ENCODE assay signal across 7 mouse cellular contexts in genomic region chr15:81693967-81694881, GRCm38 (mm10). TPM values are rescaled to one million over a fixed set of nuclear protein-coding genes. Genes with fewer than 3 reads are reported as not detected.
A peak's percentile ranks its signal among the peaks of the same experiment; 100 is the strongest.
DNase-seq lines count a peak whose midpoint lies in the region; ATAC-seq and TF ChIP-seq lines count a peak whose summit lies in the region.

No protein-coding gene starts in this region.

- peak; percentile 59; the same call in 1 of the 2 replicates for TF ChIP-seq CTCF in small intestine, adult 2 months (IDR thresholded peaks at IDR 0.05; ENCODE audit: extremely low read depth, insufficient read length, insufficient replicate concordance, low read depth, low read length)

- peak overlapping the region; percentile 99 for H3K4me2 ChIP-seq in intestine, embryonic 16.5 days (ENCODE audit: low read depth, low read length)
- H3K4me2 ChIP-seq in midbrain, embryonic 13.5 days (replicated peaks) = peak overlapping the region; percentile 91

- peak; percentile 89 for ATAC-seq in intestine, embryonic 16.5 days
- ATAC-seq in midbrain, embryonic 13.5 days = peak; percentile 83

- peaks cover 8% of the 10 kb centered on the region for H3K4me1 ChIP-seq in intestine, embryonic 16.5 days (ENCODE audit: control insufficient read depth, insufficient read depth, low read length)
- peaks cover 30% of the 10 kb centered on the region for H3K4me1 ChIP-seq in limb, embryonic 10.5 days
- peaks cover 24% of the 10 kb centered on the region for H3K4me1 ChIP-seq in midbrain, embryonic 13.5 days (replicated peaks)
- H3K4me1 ChIP-seq in small intestine, adult 2 months (ENCODE audit: control insufficient read depth, insufficient read depth, insufficient read length, low read length) = peaks cover 8% of the 10 kb centered on the region; the same call in 1 of the 2 replicates

- H3K4me3 ChIP-seq in intestine, embryonic 16.5 days (ENCODE audit: low read length) = peak overlapping the region; percentile 60
- peak overlapping the region; percentile 68 for H3K4me3 ChIP-seq in limb, embryonic 10.5 days
- H3K4me3 ChIP-seq in midbrain, embryonic 13.5 days (replicated peaks) = peak overlapping the region; percentile 56
- peak overlapping the region; percentile 73 for H3K4me3 ChIP-seq in small intestine, adult 2 months (ENCODE audit: low read depth, low read length)

- H3K27me3 ChIP-seq in intestine, embryonic 16.5 days (replicated peaks; ENCODE audit: control insufficient read depth, insufficient read depth, low read length) = peaks cover 24% of the 10 kb centered on the region
- peaks cover 63% of the 10 kb centered on the region for H3K27me3 ChIP-seq in limb, embryonic 10.5 days (ENCODE audit: low read depth, poor library complexity, severe bottlenecking)
- H3K27me3 ChIP-seq in midbrain, embryonic 13.5 days = peaks cover 57% of the 10 kb centered on the region
- peaks cover 17% of the 10 kb centered on the region for H3K27me3 ChIP-seq in small intestine, adult 2 months (ENCODE audit: control insufficient read depth, insufficient read depth, low read length)

- DNase-seq in adrenal gland, adult 8-10 months = peak; percentile 75
- peak; percentile 93 for DNase-seq in embryo, embryonic 11 days
- DNase-seq in gastrocnemius, postnatal 4 days (ENCODE audit: low spot score in 2 of 2) = peak; percentile 82 to 88
- DNase-seq in limb, embryonic 10.5 days (ENCODE audit: low spot score) = peak; percentile 92

- H3K9me3 ChIP-seq in intestine, embryonic 16.5 days (ENCODE audit: control insufficient read depth, low read length) = no peaks in the 10 kb centered on the region
- no peaks in the 10 kb centered on the region for H3K9me3 ChIP-seq in limb, embryonic 10.5 days (replicated peaks)
- no peaks in the 10 kb centered on the region for H3K9me3 ChIP-seq in midbrain, embryonic 13.5 days

- TF ChIP-seq POLR2A in small intestine, adult 2 months (IDR thresholded peaks at IDR 0.05; ENCODE audit: low read depth, low read length) = no peak

- WGBS in intestine, embryonic 16.5 days = under 1% methylated on average over 107 of the region's 107 CpGs
- WGBS in limb, embryonic 10.5 days = 1% methylated on average over 94 of the region's 107 CpGs
- WGBS in midbrain, embryonic 13.5 days = under 1% methylated on average over 97 of the region's 107 CpGs
- 2% methylated on average over 103 of the region's 107 CpGs for WGBS in small intestine, adult 2 months

- H3K9ac ChIP-seq in intestine, embryonic 16.5 days (ENCODE audit: low read depth, low read length) = peak overlapping the region; percentile 75
- H3K9ac ChIP-seq in midbrain, embryonic 13.5 days (replicated peaks) = peak overlapping the region; percentile 80

- H3K27ac ChIP-seq in intestine, embryonic 16.5 days (ENCODE audit: low read length) = no peak overlapping the region
- H3K27ac ChIP-seq in limb, embryonic 10.5 days = peak overlapping the region; percentile 86
- H3K27ac ChIP-seq in midbrain, embryonic 13.5 days = peak overlapping the region; percentile 39; the same call in 1 of the 2 replicates
- no peak overlapping the region for H3K27ac ChIP-seq in small intestine, adult 2 months (ENCODE audit: insufficient read depth, low read depth, low read length)

- no peaks in the 10 kb centered on the region for H3K36me3 ChIP-seq in intestine, embryonic 16.5 days (ENCODE audit: control insufficient read depth, insufficient read depth, low read length)
- H3K36me3 ChIP-seq in limb, embryonic 10.5 days = no peaks in the 10 kb centered on the region
- H3K36me3 ChIP-seq in midbrain, embryonic 13.5 days = 0 out of 2 replicates have a peak, but pooled peaks cover 4% of the 10 kb centered on the region
- H3K36me3 ChIP-seq in small intestine, adult 2 months (ENCODE audit: control insufficient read depth, insufficient read depth, low read length) = no peaks in the 10 kb centered on the region

RNA-seq across cellular contexts. Expression of gene Chadl, which starts 2.9 kb away (rescaled TPM):
- 1 to 10 TPM; 2.2 to 5.7 (median 3.5) TPM for total RNA-seq in adrenal gland, adult 8-10 months (2022)
- 1 to 10 TPM; 3.7 to 5.2 TPM for total RNA-seq in gastrocnemius, postnatal 4 days (2021)
- 1.7 and 2.2 TPM in 2 replicates for polyA plus RNA-seq in intestine, embryonic 16.5 days (2015; fragmentation: Nextera tagmentation; extraction: Ambion mirVana)
- polyA plus RNA-seq in limb, embryonic 10.5 days (2016; fragmentation: Nextera tagmentation; extraction: Ambion mirVana) = 1.3 and 2.4 TPM in 2 replicates
- 9.6 and 11.9 TPM in 2 replicates for polyA plus RNA-seq in midbrain, embryonic 13.5 days (2015; fragmentation: Nextera tagmentation; extraction: Ambion mirVana)
- polyA plus RNA-seq in small intestine, adult 2 months (2012; rRNA removed) = 2.0 and 2.8 TPM in 2 replicates

RNA-seq across cellular contexts. Expression of gene L3mbtl2, which starts 30.5 kb away (rescaled TPM):
- total RNA-seq in adrenal gland, adult 8-10 months (2022) = 10 to 100 TPM; 23.0 to 28.4 (median 24.5) TPM
- 10 to 100 TPM in 1 of 2 experiments, 1 to 10 TPM in 1; 8.1 to 10.9 TPM for total RNA-seq in gastrocnemius, postnatal 4 days (2021)
- polyA plus RNA-seq in intestine, embryonic 16.5 days (2015; fragmentation: Nextera tagmentation; extraction: Ambion mirVana) = 19.0 and 21.2 TPM in 2 replicates
- polyA plus RNA-seq in limb, embryonic 10.5 days (2016; fragmentation: Nextera tagmentation; extraction: Ambion mirVana) = 37.1 and 42.1 TPM in 2 replicates
- 31.8 and 34.0 TPM in 2 replicates for polyA plus RNA-seq in midbrain, embryonic 13.5 days (2015; fragmentation: Nextera tagmentation; extraction: Ambion mirVana)
- 4.4 and 7.8 TPM in 2 replicates for polyA plus RNA-seq in small intestine, adult 2 months (2012; rRNA removed)

RNA-seq across cellular contexts. Expression of gene Zc3h7b, which starts 50.6 kb away (rescaled TPM):
- total RNA-seq in adrenal gland, adult 8-10 months (2022) = 100 to 1,000 TPM in 2 of 4 experiments, 10 to 100 TPM in 2; 66.3 to 109 (median 89.1) TPM
- 10 to 100 TPM; 54.8 to 54.9 TPM for total RNA-seq in gastrocnemius, postnatal 4 days (2021)
- polyA plus RNA-seq in intestine, embryonic 16.5 days (2015; fragmentation: Nextera tagmentation; extraction: Ambion mirVana) = 11.7 and 12.0 TPM in 2 replicates
- 51.7 and 57.5 TPM in 2 replicates for polyA plus RNA-seq in limb, embryonic 10.5 days (2016; fragmentation: Nextera tagmentation; extraction: Ambion mirVana)
- 41.6 and 48.4 TPM in 2 replicates for polyA plus RNA-seq in midbrain, embryonic 13.5 days (2015; fragmentation: Nextera tagmentation; extraction: Ambion mirVana)
- polyA plus RNA-seq in small intestine, adult 2 months (2012; rRNA removed) = 7.3 and 7.7 TPM in 2 replicates

RNA-seq across cellular contexts. Expression of gene Rangap1, which starts 51.1 kb away (rescaled TPM):
- total RNA-seq in adrenal gland, adult 8-10 months (2022) = 10 to 100 TPM; 53.4 to 70.2 (median 60.6) TPM
- 10 to 100 TPM; 37.9 to 38.5 TPM for total RNA-seq in gastrocnemius, postnatal 4 days (2021)
- 81.1 and 90.4 TPM in 2 replicates for polyA plus RNA-seq in intestine, embryonic 16.5 days (2015; fragmentation: Nextera tagmentation; extraction: Ambion mirVana)
- polyA plus RNA-seq in limb, embryonic 10.5 days (2016; fragmentation: Nextera tagmentation; extraction: Ambion mirVana) = 150 and 166 TPM in 2 replicates
- polyA plus RNA-seq in midbrain, embryonic 13.5 days (2015; fragmentation: Nextera tagmentation; extraction: Ambion mirVana) = 140 and 145 TPM in 2 replicates
- polyA plus RNA-seq in small intestine, adult 2 months (2012; rRNA removed) = 13.3 and 17.8 TPM in 2 replicates

Comparison
In these comparisons a context has a peak if more than half of its experiments do, and no peak if none do; other contexts are left out.
1. H3K27ac ChIP-seq: peak in limb, embryonic 10.5 days (single experiment) and midbrain, embryonic 13.5 days (single experiment); none in intestine, embryonic 16.5 days (single experiment) and small intestine, adult 2 months (single experiment).
2. Peak in every context shown above with its lines, with median percentiles within 50 percentile points of each other: DNase-seq and H3K4me3 ChIP-seq.